In the genomic region with DNA sequence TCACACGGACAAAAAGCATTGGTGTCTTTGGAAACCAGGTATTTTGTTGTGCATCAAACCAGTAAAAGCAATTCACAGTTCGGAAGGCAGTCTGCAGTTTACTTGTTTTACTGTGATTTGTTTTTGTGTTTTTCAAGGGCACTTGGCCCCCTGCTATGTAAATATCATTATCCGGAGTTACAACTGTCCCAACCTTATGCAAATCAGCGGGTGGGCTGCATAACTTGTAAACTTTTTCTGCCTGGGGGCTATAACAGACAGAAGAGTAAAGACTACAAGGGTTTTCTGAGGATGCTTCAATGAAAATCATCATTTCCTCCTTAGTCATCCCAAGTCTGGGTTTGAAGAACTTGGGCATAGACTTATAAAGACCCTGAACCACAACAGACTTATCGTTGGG, we compare ENCODE assay signal across 22 mouse cellular contexts. TPM values are rescaled to one million over a fixed set of nuclear protein-coding genes. Genes with fewer than 3 reads are reported as not detected.
DNase-seq lines count a peak whose midpoint lies in the region; TF ChIP-seq lines count a peak whose summit lies in the region.
"Had no signal": no experiment of that assay in that cellular context is flagged by ENCODE, and none has a peak within 500 bp of the region (broad histone marks: within the 10 kb centered on the region; RNA-seq: fewer than 3 reads in every experiment).

No protein-coding gene starts in this region.

- peaks cover 16% of the 10 kb centered on the region for H3K4me1 ChIP-seq in lung, adult 2 months (ENCODE audit: control insufficient read depth, insufficient read depth, low read length)
- H3K4me1 ChIP-seq: embryonic facial prominence, embryonic 10.5 days; embryonic facial prominence, embryonic 12.5 days; forebrain, embryonic 13.5 days; forebrain, embryonic 15.5 days had no signal

- H3K4me3 ChIP-seq in lung, adult 2 months (replicated peaks; ENCODE audit: extremely low read depth, low read depth, low read length) = no peak overlapping the region
- H3K4me3 ChIP-seq: embryonic facial prominence, embryonic 10.5 days; embryonic facial prominence, embryonic 12.5 days; forebrain, embryonic 13.5 days; forebrain, embryonic 15.5 days had no signal

- DNase-seq in heart, adult 11 months = peak; percentile 64
- no peak for DNase-seq in heart, adult 8-10 months (ENCODE audit: low spot score)
- peak; percentile 77 for DNase-seq in R1 (ENCODE audit: low read depth, low spot score)
- no peak for DNase-seq in lung, adult 2 months
- no peak for DNase-seq in ovary, postnatal 10 days (ENCODE audit: low spot score)
- DNase-seq: adrenal gland, adult 8-10 months; adrenal gland, postnatal 14 days; adrenal gland, postnatal 36 days; B cell, adult 2 months; cerebellum, adult 11-12 months; cerebellum, adult 2 months; cerebellum, adult 9-10 months; cerebellum, postnatal 10 days; cerebellum, postnatal 25 days; forebrain, postnatal 0 days had no signal

- 90% methylated on average over 5 of the region's 5 CpGs for WGBS in lung, adult 2 months

- TF ChIP-seq POLR2A in lung, adult 2 months (IDR thresholded peaks at IDR 0.05; ENCODE audit: borderline replicate concordance, extremely low read depth, low read depth, low read length) = no peak

- TF ChIP-seq CTCF in lung, adult 2 months (IDR thresholded peaks at IDR 0.05; ENCODE audit: insufficient read depth, low read length) = no peak

RNA-seq across cellular contexts. Expression of gene Kbtbd2, which starts 18.0 kb away (rescaled TPM):
- total RNA-seq in heart, adult 8-10 months (2022) = 10 to 100 TPM; 23.4 to 36.2 (median 27.8) TPM
- polyA plus RNA-seq in lung, adult 2 months (2012; rRNA removed) = 10.0 and 14.0 TPM in 2 replicates

RNA-seq across cellular contexts. Expression of gene Fkbp9, which starts 52.2 kb away (rescaled TPM):
- 10 to 100 TPM; 86.6 to 95.2 (median 88.9) TPM for total RNA-seq in heart, adult 8-10 months (2022)
- polyA plus RNA-seq in lung, adult 2 months (2012; rRNA removed) = 71.5 and 91.9 TPM in 2 replicates
- polyA plus RNA-seq: activated CD4-positive, CD25-positive, alpha-beta regulatory T cell, adult 4 months; CD4-positive, CD25-positive, alpha-beta regulatory T cell, adult 4 months; G1E had no signal

Comparison
In these comparisons a context has a peak if more than half of its experiments do, and no peak if none do; other contexts are left out.
1. DNase-seq: peak in heart, adult 11 months (single experiment) and R1 (single experiment); none in heart, adult 8-10 months (single experiment), lung, adult 2 months (single experiment) and ovary, postnatal 10 days (single experiment).